Mouse (Mus musculus): ENCODE data around the gene N4bp2l2. TPM values are rescaled to one million over a fixed set of nuclear protein-coding genes. Genes with fewer than 3 reads are reported as not detected.

N4bp2l2 gene
- total and polyA plus RNA-seq, 3 experiments = 53.1 to 84.4 (median 80.0) TPM

DNA sequence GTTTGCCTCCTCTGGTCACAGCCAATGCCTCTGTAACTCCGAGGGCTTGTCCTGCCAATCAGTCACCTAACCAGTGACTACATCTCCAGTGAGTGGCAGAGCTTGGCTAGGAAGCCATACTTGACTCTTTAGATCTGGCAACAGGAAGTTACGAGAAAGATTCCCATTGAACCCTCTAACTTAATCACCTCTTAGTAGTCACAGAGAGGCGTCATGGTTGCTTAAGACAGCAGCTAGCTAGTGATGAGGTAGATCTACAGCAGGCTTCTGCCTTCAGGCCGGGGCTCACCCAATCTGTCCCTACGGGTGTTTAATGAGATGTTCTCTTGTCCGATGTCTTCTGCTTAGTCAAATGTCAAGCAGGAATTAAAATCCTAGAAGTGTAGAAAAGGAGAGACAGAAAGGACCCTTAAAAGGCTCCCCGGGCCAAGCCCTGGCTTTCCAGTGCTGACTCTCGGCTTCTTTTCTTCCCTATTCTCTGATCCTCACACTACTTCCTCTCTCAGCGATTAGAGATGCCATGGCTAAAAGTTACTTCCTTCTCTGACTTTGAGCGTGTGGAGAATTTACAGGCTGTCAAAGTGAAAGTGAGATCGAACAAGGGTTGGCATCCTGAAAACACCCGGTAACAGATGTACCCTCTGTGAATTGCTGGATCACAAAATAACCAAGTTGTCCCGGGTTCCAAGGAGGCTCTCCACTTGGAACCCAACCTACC lies 73.6 kb downstream of the N4bp2l2 start:
- H3K36me3 ChIP-seq (replicated peaks in 1 of 2; ENCODE audit: control insufficient read depth in 1 of 2, insufficient read depth in 1 of 2, low read length in 1 of 2) = peaks cover 0 to 29% of the 10 kb centered on the region in 2 experiments
- peak; percentile 5; the same call in 1 of the 2 replicates for TF ChIP-seq ELF1 (IDR thresholded peaks at IDR 0.05; ENCODE audit: low read depth, low read length)
- peak; percentile 33; the same call in 1 of the 2 replicates for TF ChIP-seq TBP (conservative IDR thresholded peaks at IDR 0.05; ENCODE audit: low read depth, low read length)
- peak; percentile 10; the same call in 1 of the 2 replicates for TF ChIP-seq EP300 (IDR thresholded peaks at IDR 0.05; ENCODE audit: low read length)
- TF ChIP-seq MAFK (IDR thresholded peaks at IDR 0.05; ENCODE audit: insufficient replicate concordance, low read length) = no peak
- no peak; the same call in 1 of the 2 replicates for TF ChIP-seq UBTF (IDR thresholded peaks at IDR 0.05; ENCODE audit: low read depth, low read length)
- no peak for TF ChIP-seq POLR2AphosphoS2 (IDR thresholded peaks at IDR 0.05; ENCODE audit: low read depth, low read length)
- TF ChIP-seq MEF2A (IDR thresholded peaks at IDR 0.05; ENCODE audit: borderline replicate concordance, low read depth, low read length) = no peak
- TF ChIP-seq SIN3A (IDR thresholded peaks at IDR 0.05; ENCODE audit: low read length) = peak; percentile 47; the same call in 1 of the 2 replicates
- TF ChIP-seq NRF1 (IDR thresholded peaks at IDR 0.05; ENCODE audit: low read depth, low read length) = no peak
- peak; percentile 35; the same call in 1 of the 2 replicates for TF ChIP-seq TCF12 (IDR thresholded peaks at IDR 0.05; ENCODE audit: low read depth, low read length)
- TF ChIP-seq POLR2A (IDR thresholded peaks at IDR 0.05; ENCODE audit: low read depth, low read length) = no peak; the same call in 1 of the 2 replicates
- TF ChIP-seq SMC3 (IDR thresholded peaks at IDR 0.05; ENCODE audit: low read depth, low read length) = no peak
- in situ Hi-C loops (cut with MboI; ENCODE audit: low pct_ligation_motif_present, low pct_unique_long_range_greater_than_20kb, low sequenced_read_pairs) (no loop called here), dilution Hi-C loops (cut with MboI; ENCODE audit: extremely low pct_ligation_motif_present, extremely low pct_unique_long_range_greater_than_20kb, low sequenced_read_pairs) (no loop called here)
- peak; percentile 56 for DNase-seq (ENCODE audit: extremely low read depth)
- peaks cover 3% of the 10 kb centered on the region for H3K9me3 ChIP-seq (replicated peaks; ENCODE audit: low read length)
- no peaks in the 10 kb centered on the region for H3K27me3 ChIP-seq (replicated peaks)
- peaks cover 15% of the 10 kb centered on the region for H3K79me2 ChIP-seq (replicated peaks; ENCODE audit: control insufficient read depth, extremely low read depth, insufficient read depth, poor library complexity, severe bottlenecking)
- H3K27ac ChIP-seq (ENCODE audit: insufficient read depth, low read depth) = peak overlapping the region; percentile 92
- peak overlapping the region; percentile 85 for H3K9ac ChIP-seq (ENCODE audit: insufficient read depth, low read depth)
- H3K4me2 ChIP-seq (ENCODE audit: insufficient read depth, low read depth, poor library complexity, severe bottlenecking) = peak overlapping the region; percentile 68
- peak overlapping the region; percentile 81 to 95 (median 87) for H3K4me3 ChIP-seq (replicated peaks in 1 of 3; ENCODE audit: low read depth in 2 of 3, low read length in 2 of 3, poor library complexity in 1 of 3)
- peaks cover 10 to 32% of the 10 kb centered on the region in 2 experiments for H3K4me1 ChIP-seq (ENCODE audit: control insufficient read depth in 1 of 2, insufficient read depth in 2 of 2)

DNA sequence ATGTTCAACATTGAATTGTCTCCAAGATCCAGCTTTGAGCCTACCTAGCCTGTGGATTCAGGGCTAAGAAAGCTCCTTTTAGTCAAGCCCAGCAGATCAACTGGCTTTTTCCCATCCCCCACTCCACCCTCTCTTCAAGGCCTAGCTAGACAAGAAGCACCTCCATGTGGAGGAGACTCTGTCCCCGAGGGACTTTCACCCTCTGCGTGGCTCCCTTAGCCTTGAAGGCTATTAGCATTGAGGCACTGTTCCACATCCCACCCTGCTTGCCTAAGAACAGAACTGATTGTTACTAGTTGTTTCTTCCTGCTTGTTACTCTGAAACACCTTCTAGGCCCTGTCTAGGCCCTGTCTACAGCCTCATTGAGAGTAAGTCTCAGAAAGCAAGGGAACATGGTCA lies 76.0 kb downstream of the N4bp2l2 start:
- Histone ChIP-seq H3K9me3 (replicated peaks; ENCODE audit: low read length) (peaks cover 3% of the 10 kb centered on the region), H3K27me3 (replicated peaks) (no peaks in the 10 kb centered on the region), H3K4me2 (ENCODE audit: insufficient read depth, low read depth, poor library complexity, severe bottlenecking) (no peak overlapping the region), H3K79me2 (replicated peaks; ENCODE audit: control insufficient read depth, extremely low read depth, insufficient read depth, poor library complexity, severe bottlenecking) (peaks cover 15% of the 10 kb centered on the region), H3K9ac (ENCODE audit: insufficient read depth, low read depth) (no peak overlapping the region), H3K4me1 (ENCODE audit: control insufficient read depth in 1 of 2, insufficient read depth in 2 of 2) (peaks cover 6 to 19% of the 10 kb centered on the region in 2 experiments), H3K4me3 (replicated peaks in 1 of 3; ENCODE audit: low read depth in 2 of 3, low read length in 2 of 3, poor library complexity in 1 of 3) (no peak overlapping the region), H3K27ac (ENCODE audit: insufficient read depth, low read depth) (peak overlapping the region; percentile 18; the same call in 1 of the 2 replicates), H3K36me3 (replicated peaks in 1 of 2; ENCODE audit: control insufficient read depth in 1 of 2, insufficient read depth in 1 of 2, low read length in 1 of 2) (peaks cover 0 to 34% of the 10 kb centered on the region in 2 experiments)
- in situ Hi-C loops (cut with MboI; ENCODE audit: low pct_ligation_motif_present, low pct_unique_long_range_greater_than_20kb, low sequenced_read_pairs) (no loop called here), dilution Hi-C loops (cut with MboI; ENCODE audit: extremely low pct_ligation_motif_present, extremely low pct_unique_long_range_greater_than_20kb, low sequenced_read_pairs) (no loop called here)
- peak; percentile 35 for DNase-seq (ENCODE audit: extremely low read depth)
- no peak for TF ChIP-seq TBP (conservative IDR thresholded peaks at IDR 0.05; ENCODE audit: low read depth, low read length)
